Mouse (Mus musculus) embryonic facial prominence, embryonic 10.5 days (tissue): ENCODE measurements around the gene Rangap1. TPM values are rescaled to one million over a fixed set of nuclear protein-coding genes. Genes with fewer than 3 reads are reported as not detected.
"Not testable (repeated sequence)": the region's sequence is repeated elsewhere in the genome, so short reads cannot be mapped to it uniquely, and the experiment has no call there.

ENCODE experiments used
- DNase-seq: peaks from one replicate; pipeline ENCODE4 v3.0.0-alpha.2; 2017; ENCODE audit warnings: low spot score
- H3K27ac ChIP-seq: fragments of 300-500 bp; sonication (generic); replicated peaks from 2 replicates; pipeline ENCODE4 v1.5.1; 2016; ENCODE audit warnings: mild to moderate bottlenecking
- H3K27me3 ChIP-seq: fragments of 300-500 bp; sonication (generic); replicated peaks from 2 replicates; pipeline ENCODE4 v1.6.1; 2016; ENCODE audit warnings: low read depth, mild to moderate bottlenecking; ENCODE audit not compliant: poor library complexity, severe bottlenecking
- H3K36me3 ChIP-seq: fragments of 300-500 bp; sonication (generic); replicated peaks from 2 replicates; pipeline ENCODE4 v1.6.1; 2016; ENCODE audit warnings: mild to moderate bottlenecking, moderate library complexity
- H3K4me1 ChIP-seq: fragments of 300-500 bp; sonication (generic); 2 replicates; pipeline ENCODE4 v1.6.1; 2016
- H3K4me3 ChIP-seq: fragments of 300-500 bp; sonication (generic); 2 replicates; pipeline ENCODE4 v1.5.1; 2016; ENCODE audit warnings: mild to moderate bottlenecking, moderate library complexity
- H3K9me3 ChIP-seq: fragments of 300-500 bp; sonication (generic); 2 replicates; pipeline ENCODE4 v1.6.1; 2016; ENCODE audit warnings: mild to moderate bottlenecking
- WGBS: fragments of 180-500 bp; shearing (Covaris S2); methylation state at CpG from one replicate; pipeline ENCODE4 v1.1.7; 2016; 5-methylcytosine and 5-hydroxymethylcytosine counted together
- polyA plus RNA-seq: library from polyadenylated mRNA; unstranded; fragments of >200 nt; fragmentation: Nextera tagmentation; extraction: Ambion mirVana; gene quantifications from 2 replicates; pipeline ENCODE4 v1.2.1, GENCODE M21; 2016

Gene Rangap1
- polyA plus RNA-seq, 1 experiment from 2014 or later: 161 TPM

DNA sequence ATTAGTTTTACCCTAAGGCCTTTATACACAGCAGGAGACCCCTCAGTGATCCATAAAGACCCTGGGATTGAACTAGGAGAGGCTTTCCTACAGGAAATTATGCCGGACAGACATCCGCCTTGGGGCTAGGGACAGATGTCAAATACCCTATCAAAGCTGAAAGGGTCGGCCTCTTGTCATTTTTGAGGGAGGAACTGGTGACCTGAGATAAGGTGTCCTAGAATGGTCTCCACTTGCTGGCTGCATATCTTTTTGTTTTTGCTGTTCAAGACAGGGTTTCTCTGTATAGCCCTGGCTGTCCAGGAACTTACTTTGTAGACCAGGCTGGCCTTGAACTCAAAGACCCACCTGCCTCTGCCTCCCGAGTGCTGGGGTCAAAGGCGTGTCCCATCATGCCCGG, 19.2 kb upstream of the Rangap1 start:
- Histone ChIP-seq H3K27ac (no peak overlapping the region), H3K27me3 (no peaks in the 10 kb centered on the region), H3K4me1 (peaks cover 20% of the 10 kb centered on the region; the same call in 1 of the 2 replicates), H3K9me3 (0 out of 2 replicates have a peak, but pooled peaks cover 3% of the 10 kb centered on the region), H3K4me3 (no peak overlapping the region), H3K36me3 (peaks cover 53% of the 10 kb centered on the region)
- DNase-seq: no peak
- WGBS: 89% methylated on average over 6 of the region's 6 CpGs

DNA sequence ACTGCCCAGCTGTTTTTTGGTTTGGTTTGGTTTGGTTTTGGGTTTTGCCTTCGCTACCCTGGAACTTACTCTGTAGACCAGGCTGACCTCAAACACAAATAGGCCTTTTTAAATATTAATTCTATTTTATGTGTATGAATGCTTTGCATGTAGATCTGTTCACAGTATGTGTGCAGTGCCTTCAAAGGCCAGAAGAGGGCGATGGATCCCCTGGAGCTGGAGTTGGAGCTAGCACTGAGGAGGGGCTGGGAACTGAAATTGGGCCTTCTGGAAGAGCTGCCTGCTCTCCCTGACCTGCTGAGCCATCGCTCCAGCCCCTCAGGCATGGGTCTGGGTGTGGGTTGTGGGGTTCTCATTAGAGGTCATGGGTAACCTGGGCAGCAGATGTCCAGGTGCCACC, 16.6 kb upstream of the Rangap1 start:
- Histone ChIP-seq H3K4me1 (0 out of 2 replicates have a peak, but pooled peaks cover 14% of the 10 kb centered on the region), H3K27me3 (no peaks in the 10 kb centered on the region), H3K27ac (no peak overlapping the region), H3K9me3 (0 out of 2 replicates have a peak, but pooled peaks cover 3% of the 10 kb centered on the region), H3K4me3 (no peak overlapping the region), H3K36me3 (peaks cover 36% of the 10 kb centered on the region)
- no peak for DNase-seq
- WGBS: 85% methylated on average over 3 of the region's 3 CpGs

DNA sequence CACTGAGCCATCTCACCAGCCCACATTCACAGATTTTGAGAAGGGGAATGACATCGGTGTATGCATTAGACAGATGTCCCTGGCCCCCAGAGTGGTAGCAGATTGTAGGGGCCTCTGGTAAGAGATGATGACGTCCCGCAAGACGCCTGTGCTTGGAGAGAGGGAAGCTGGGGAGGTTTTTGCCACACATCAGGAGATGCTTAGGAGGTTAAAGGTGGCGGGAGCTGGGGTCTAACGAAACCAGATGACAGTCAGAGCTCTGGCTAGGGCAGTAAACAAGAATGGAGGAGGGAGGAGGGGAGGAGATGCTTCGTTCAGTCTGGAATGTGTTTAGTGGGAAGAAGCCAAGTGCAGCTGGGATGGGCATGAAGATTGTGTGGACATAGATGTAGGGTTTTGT, 16.1 kb upstream of the Rangap1 start:
- peak; percentile 79 for DNase-seq
- peaks cover 33% of the 10 kb centered on the region for H3K36me3 ChIP-seq
- 62% methylated on average over 7 of the region's 7 CpGs for WGBS

DNA sequence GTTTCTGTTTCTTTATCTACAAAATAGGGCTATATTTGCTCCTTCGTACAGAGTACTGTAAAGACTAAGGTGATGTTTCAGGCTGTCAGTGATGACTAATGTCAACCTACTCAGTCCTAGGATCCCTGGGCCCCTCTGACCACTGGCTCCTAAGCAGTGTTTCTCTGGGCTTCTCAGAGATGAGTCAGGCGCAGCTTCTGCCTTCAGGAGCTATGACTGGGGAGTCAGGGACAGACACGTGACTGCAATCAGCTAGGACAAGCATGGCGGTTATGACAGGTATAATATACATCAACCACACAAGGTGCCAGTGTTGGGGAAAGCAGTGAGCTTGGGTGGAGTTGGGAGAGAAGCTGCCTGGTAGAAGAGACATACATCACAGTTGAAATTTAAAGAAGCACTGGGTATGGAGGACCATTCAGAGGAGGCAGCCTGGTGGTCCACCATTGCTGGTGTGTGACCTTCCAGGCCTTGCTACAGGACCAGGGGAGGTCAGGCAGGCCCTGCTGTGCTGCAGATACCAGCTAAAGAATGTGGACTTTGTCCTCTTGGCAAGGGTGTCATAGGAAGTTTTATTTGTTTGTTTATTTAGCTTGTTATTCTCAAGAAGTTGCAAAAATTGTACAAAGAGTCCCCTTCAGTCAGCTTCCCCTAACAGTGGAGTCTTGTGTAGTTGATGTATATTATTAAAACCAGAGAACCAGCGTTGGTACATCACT, 15.2 kb upstream of the Rangap1 start:
- Histone ChIP-seq H3K4me3 (no peak overlapping the region), H3K27me3 (no peaks in the 10 kb centered on the region), H3K4me1 (0 out of 2 replicates have a peak, but pooled peaks cover 14% of the 10 kb centered on the region), H3K36me3 (peaks cover 35% of the 10 kb centered on the region), H3K27ac (no peak overlapping the region), H3K9me3 (0 out of 2 replicates have a peak, but pooled peaks cover 3% of the 10 kb centered on the region)
- 91% methylated on average over 5 of the region's 5 CpGs for WGBS
- no peak for DNase-seq

More for the DNA sequence above, 16.1 kb upstream of the Rangap1 start:
- Histone ChIP-seq H3K4me1 (0 out of 2 replicates have a peak, but pooled peaks cover 14% of the 10 kb centered on the region), H3K27ac (no peak overlapping the region), H3K27me3 (no peaks in the 10 kb centered on the region), H3K4me3 (no peak overlapping the region), H3K9me3 (0 out of 2 replicates have a peak, but pooled peaks cover 3% of the 10 kb centered on the region)

DNA sequence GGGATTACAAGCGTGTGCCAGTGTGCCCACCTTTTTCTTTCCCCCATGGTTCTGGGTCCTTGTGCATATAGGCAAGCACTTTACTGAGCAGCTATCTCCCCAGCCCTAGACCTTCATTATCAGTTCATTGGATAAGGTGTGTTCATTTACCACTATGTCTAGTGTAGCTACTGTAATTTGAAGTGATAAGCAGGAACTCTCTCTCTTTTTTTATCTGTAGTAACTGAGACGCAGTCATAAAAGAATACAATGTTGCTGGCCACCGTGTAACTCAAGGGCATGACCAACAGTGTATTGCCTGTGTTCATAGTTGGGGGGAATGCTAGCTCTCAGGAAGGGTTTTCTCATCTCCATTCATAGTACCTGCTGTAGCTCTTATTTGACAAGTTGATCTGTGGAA, 14.2 kb upstream of the Rangap1 start:
- Histone ChIP-seq H3K27me3 (no peaks in the 10 kb centered on the region), H3K4me3 (no peak overlapping the region), H3K4me1 (0 out of 2 replicates have a peak, but pooled peaks cover 14% of the 10 kb centered on the region), H3K36me3 (peaks cover 44% of the 10 kb centered on the region), H3K9me3 (0 out of 2 replicates have a peak, but pooled peaks cover 3% of the 10 kb centered on the region), H3K27ac (no peak overlapping the region)
- no peak for DNase-seq
- 96% methylated on average over 3 of the region's 3 CpGs for WGBS

DNA sequence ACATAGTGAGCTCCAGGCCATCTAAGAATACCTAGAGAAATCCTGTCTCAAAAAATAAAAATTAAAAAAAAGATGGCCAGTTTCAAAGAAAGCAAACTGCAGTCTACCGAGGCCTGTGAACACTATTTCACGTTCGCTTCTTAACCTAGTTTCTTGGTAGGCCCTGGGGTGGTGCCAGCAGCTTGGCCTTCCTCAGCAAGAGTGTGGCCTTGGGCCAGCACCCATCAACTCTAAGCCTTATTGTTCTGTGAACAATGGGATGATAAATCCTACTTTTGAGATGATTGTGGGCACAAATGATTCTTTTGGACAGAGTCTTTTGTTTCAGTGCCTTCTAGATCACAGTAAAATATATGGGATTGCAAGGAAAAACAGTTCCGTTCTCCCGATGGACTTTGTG, 13.4 kb upstream of the Rangap1 start:
- no peak for DNase-seq
- 94% methylated on average over 5 of the region's 5 CpGs for WGBS
- Histone ChIP-seq H3K4me3 (no peak overlapping the region), H3K4me1 (0 out of 2 replicates have a peak, but pooled peaks cover 14% of the 10 kb centered on the region), H3K27ac (no peak overlapping the region), H3K27me3 (no peaks in the 10 kb centered on the region), H3K36me3 (peaks cover 47% of the 10 kb centered on the region), H3K9me3 (0 out of 2 replicates have a peak, but pooled peaks cover 3% of the 10 kb centered on the region)

DNA sequence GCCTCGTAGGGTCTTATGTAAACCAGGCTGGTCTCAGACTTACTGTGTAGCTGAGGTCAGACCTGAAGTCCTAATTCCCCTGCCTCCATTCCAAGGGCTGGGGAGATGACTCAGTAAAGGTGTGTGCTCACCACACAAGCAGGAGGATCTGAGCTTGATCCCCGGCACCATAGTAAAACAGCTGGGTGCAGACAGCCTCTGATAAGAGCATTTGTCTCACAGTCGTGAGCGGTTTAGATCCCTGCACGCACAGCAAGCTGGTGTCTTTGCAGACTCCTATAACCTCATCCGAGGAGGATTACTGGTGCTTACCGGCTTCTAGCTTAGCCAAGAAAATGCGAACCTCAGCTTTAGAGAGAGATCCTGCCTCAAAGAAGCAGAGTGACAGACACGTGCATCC, 8.3 kb upstream of the Rangap1 start:
- H3K4me3 ChIP-seq: no peak overlapping the region
- peaks cover 53% of the 10 kb centered on the region for H3K36me3 ChIP-seq
- 95% methylated on average over 9 of the region's 9 CpGs for WGBS
- H3K4me1 ChIP-seq: peaks cover 14% of the 10 kb centered on the region
- DNase-seq: no peak
- no peaks in the 10 kb centered on the region for H3K27me3 ChIP-seq
- no peak overlapping the region for H3K27ac ChIP-seq
- no peaks in the 10 kb centered on the region for H3K9me3 ChIP-seq

DNA sequence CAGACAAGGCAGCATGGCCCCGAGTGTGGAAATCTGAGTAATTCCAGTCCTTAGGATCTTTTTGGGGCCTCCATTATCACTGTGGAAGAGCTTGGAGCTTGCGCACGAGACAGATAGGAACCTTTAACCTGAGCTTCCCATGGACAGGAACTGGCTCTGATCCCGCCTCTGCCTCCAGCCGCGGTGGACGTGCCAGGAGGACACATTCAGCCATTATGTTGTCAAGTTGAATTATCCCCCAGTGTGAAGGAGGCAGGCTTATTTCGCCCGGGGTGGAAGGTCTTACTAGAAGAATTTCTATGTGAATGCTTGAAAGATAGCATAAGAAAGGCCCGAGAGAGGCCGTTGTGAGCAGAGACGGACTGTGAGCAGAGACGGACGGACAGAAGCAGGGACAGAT, 4.4 kb upstream of the Rangap1 start:
- Histone ChIP-seq H3K27me3 (no peaks in the 10 kb centered on the region), H3K4me3 (no peak overlapping the region), H3K4me1 (peaks cover 25% of the 10 kb centered on the region), H3K27ac (no peak overlapping the region; the same call in 1 of the 2 replicates), H3K9me3 (no peaks in the 10 kb centered on the region), H3K36me3 (peaks cover 40% of the 10 kb centered on the region)
- DNase-seq: peak; percentile 44
- WGBS: 58% methylated on average over 14 of the region's 14 CpGs

DNA sequence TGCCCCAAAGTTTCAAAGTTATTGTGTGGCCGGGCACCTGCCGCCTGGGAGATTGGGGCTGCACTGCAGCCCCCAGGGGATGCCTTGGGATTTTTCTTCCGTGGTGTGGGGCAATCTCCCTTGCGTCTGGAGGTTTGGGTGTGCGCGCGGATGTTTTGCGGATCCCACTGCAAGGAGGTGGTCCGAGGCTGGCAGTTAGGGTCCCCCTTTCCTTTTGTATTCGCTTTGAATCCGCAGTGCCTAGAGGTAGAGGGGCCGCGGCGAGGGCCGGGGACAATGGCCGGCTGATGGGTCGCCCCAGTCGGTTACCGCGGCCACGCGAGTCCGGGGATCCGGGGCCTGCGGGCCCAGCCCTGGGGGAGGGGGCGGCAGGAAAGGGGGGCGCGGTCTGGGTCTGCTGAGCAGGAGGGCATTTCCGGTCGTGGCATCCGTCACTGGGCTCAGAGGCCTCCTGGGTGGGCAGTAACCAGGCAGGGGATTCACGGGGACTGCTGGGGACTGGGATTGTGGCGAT, 328 bp upstream of the Rangap1 start:
- Histone ChIP-seq H3K4me3 (peak overlapping the region; percentile 86), H3K27me3 (no peaks in the 10 kb centered on the region), H3K9me3 (no peaks in the 10 kb centered on the region), H3K27ac (peak overlapping the region; percentile 97), H3K4me1 (peaks cover 29% of the 10 kb centered on the region), H3K36me3 (peaks cover 14% of the 10 kb centered on the region)
- peak; percentile 86 for DNase-seq
- WGBS: 0% methylated on average over 33 of the region's 33 CpGs

DNA sequence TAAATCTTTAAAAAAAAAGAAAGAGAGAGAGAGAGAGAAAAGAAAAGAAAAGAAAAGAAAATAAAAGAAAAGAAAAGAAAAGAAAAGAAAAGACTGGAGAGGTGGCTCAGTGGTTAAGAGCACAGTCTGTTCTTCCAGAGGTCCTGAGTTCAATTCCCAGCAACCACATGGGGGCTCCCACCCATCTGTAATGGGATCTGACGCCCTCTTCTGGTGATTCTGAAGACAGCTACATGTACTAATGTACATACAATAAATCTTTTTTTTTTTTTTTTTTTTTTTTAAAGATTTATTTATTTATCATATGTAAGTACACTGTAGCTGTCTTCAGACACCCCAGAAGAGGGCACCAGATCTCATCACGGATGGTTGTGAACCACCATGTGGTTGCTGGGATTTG, 3.0 kb downstream of the Rangap1 start:
- not testable (repeated sequence) for H3K4me3 ChIP-seq, H3K9me3 ChIP-seq, DNase-seq, H3K27ac ChIP-seq, H3K36me3 ChIP-seq, H3K27me3 ChIP-seq
- WGBS: 40% methylated on average over 2 of the region's 2 CpGs
- H3K4me1 ChIP-seq: peaks cover 16% of the 10 kb centered on the region

DNA sequence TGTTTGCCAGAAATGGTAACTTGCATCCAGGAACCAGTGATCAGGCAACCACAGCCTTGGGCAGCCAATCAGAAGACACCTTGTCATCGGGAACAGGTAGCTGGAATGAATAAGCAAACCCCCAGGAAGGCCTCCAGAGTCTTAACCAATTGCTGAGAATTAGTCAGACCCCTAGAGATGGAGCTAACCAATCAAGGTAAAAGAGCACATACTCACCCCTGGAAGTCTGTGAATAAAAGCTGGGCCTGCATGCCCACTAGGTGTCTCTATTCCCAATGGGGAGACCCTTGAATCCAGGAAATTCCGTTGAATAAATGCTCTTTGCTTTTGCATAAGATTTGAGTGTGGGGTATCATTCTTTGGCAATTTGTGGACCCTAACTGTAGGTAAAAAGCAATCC, 5.4 kb downstream of the Rangap1 start:
- Histone ChIP-seq H3K9me3 (no peaks in the 10 kb centered on the region), H3K4me3 (no peak overlapping the region), H3K36me3 (no peaks in the 10 kb centered on the region), H3K27ac (no peak overlapping the region), H3K4me1 (peaks cover 5% of the 10 kb centered on the region), H3K27me3 (no peaks in the 10 kb centered on the region)
- no peak for DNase-seq
- 11% methylated on average over 2 of the region's 2 CpGs for WGBS

DNA sequence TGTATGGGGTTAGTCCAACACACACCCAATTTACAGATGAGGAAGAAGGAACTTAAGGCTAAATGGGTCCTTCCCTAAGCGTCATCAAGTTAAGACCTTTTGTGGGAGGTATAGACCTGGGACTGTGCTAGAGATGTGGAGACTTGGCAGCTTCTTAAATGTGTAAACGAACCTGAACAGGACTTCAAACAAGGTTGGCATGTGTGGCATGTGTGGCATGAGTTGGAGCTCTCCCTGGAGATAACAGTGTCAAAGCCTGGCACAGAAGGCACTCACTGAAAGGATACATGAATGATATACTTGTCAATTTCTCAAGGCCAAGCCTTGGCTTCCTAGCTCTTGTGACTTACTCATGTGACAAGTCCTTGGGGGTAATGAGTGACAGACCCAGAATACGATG, 6.0 kb downstream of the Rangap1 start:
- DNase-seq: no peak
- WGBS: 82% methylated on average over 3 of the region's 3 CpGs

DNA sequence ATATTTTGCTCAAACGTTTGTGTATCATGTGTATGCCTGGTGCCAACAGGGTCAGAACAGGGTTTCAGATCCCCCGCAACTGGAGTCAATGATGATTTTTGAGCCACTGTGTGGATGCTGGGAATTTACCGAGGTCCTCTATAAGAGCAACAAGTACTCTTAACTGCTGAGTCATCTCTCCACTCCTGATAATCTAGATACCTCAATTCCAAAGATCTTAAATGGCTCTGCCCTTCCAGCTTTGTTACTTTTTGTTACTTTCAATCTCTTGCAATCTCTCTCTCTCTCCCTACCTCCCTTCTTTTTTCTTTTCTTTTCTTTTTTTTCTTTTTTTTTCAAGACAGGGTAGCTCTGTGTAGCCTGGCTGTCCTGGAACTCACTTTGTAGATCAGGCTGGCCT, 10.3 kb downstream of the Rangap1 start:
- WGBS: 59% methylated on average over 3 of the region's 3 CpGs
- Histone ChIP-seq H3K36me3 (no peaks in the 10 kb centered on the region), H3K9me3 (no peaks in the 10 kb centered on the region), H3K4me3 (no peak overlapping the region), H3K4me1 (no peaks in the 10 kb centered on the region), H3K27ac (no peak overlapping the region), H3K27me3 (no peaks in the 10 kb centered on the region)
- DNase-seq: no peak

More for the DNA sequence above, 6.0 kb downstream of the Rangap1 start:
- no peak overlapping the region for H3K27ac ChIP-seq
- H3K36me3 ChIP-seq: no peaks in the 10 kb centered on the region
- no peaks in the 10 kb centered on the region for H3K9me3 ChIP-seq
- H3K4me1 ChIP-seq: peaks cover 2% of the 10 kb centered on the region
- no peaks in the 10 kb centered on the region for H3K27me3 ChIP-seq
- H3K4me3 ChIP-seq: no peak overlapping the region
